24 mouse cellular contexts compared by ENCODE assay signal in the genomic region with DNA sequence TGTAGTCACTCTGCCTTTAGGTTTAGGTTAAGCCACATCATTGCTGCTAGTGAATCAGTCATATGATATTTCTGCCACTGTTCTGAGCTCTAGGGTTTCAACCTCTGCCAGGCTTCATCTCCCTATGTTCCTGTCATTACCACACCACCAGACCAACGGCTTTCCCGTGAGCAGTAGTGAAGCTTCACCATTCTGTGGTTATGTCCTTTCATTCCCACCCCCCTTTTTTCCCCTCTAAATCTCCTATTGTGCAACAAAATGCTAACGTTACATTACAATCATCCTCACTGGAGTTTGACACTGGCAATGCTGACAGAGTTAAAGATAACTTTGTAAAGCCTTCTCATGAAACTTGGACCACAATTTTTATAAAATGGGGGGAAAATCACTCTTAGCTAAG.
"Had no signal": no experiment of that assay in that cellular context is flagged by ENCODE, and none has a peak within 500 bp of the region (broad histone marks: within the 10 kb centered on the region; RNA-seq: fewer than 3 reads in every experiment).

No protein-coding gene starts in this region.

- H3K27ac ChIP-seq: heart, embryonic 10.5 days; hindbrain, embryonic 10.5 days; hindbrain, embryonic 12.5 days; hindbrain, embryonic 14.5 days; intestine, embryonic 15.5 days; kidney, embryonic 15.5 days; kidney, postnatal 0 days; limb, embryonic 13.5 days; limb, embryonic 15.5 days had no signal

- H3K27me3 ChIP-seq: heart, embryonic 12.5 days; hindbrain, embryonic 12.5 days; intestine, embryonic 15.5 days; kidney, embryonic 15.5 days; limb, embryonic 13.5 days; limb, embryonic 15.5 days had no signal

- H3K36me3 ChIP-seq: heart, embryonic 10.5 days; heart, embryonic 12.5 days; hindbrain, embryonic 10.5 days; hindbrain, embryonic 12.5 days; intestine, embryonic 15.5 days; kidney, embryonic 15.5 days; limb, embryonic 13.5 days; limb, embryonic 15.5 days had no signal

- H3K4me3 ChIP-seq: heart, embryonic 10.5 days; heart, embryonic 12.5 days; hindbrain, embryonic 10.5 days; hindbrain, embryonic 12.5 days; intestine, embryonic 15.5 days; kidney, embryonic 15.5 days; limb, embryonic 13.5 days; limb, embryonic 15.5 days had no signal

- H3K9me3 ChIP-seq: heart, embryonic 10.5 days; heart, embryonic 12.5 days; hindbrain, embryonic 10.5 days; hindbrain, embryonic 12.5 days; intestine, embryonic 15.5 days; kidney, embryonic 15.5 days; limb, embryonic 13.5 days; limb, embryonic 15.5 days had no signal

- ATAC-seq: hindbrain, embryonic 16.5 days; inflammation-experienced regulatory T-cells, adult 6 months; intestine, embryonic 15.5 days; intestine, postnatal 0 days had no signal

- H3K9ac ChIP-seq: heart, embryonic 12.5 days; hindbrain, embryonic 12.5 days; hindbrain, embryonic 14.5 days; intestine, embryonic 15.5 days; kidney, embryonic 15.5 days; limb, embryonic 13.5 days; limb, embryonic 15.5 days had no signal

- H3K4me1 ChIP-seq: hindbrain, embryonic 12.5 days; intestine, embryonic 15.5 days; kidney, embryonic 15.5 days; limb, embryonic 13.5 days; limb, embryonic 15.5 days had no signal

- DNase-seq: gastrocnemius, postnatal 14 days; gastrocnemius, postnatal 36 days; heart, adult 18-20 months; heart, postnatal 10 days; heart, postnatal 4 days; kidney, adult 18-20 months; kidney, adult 8-10 months; kidney, postnatal 36 days; layer of hippocampus, adult 9-11 months; layer of hippocampus, postnatal 36 days; left cerebral cortex, postnatal 4 days had no signal

- H3K4me2 ChIP-seq: heart, embryonic 12.5 days; hindbrain, embryonic 12.5 days; hindbrain, embryonic 14.5 days; intestine, embryonic 15.5 days; kidney, embryonic 15.5 days; limb, embryonic 13.5 days; limb, embryonic 15.5 days had no signal
